Mouse (Mus musculus) stomach, embryonic 16.5 days (tissue): Measurements from ENCODE around the gene Hist1h4a. TPM values are rescaled to one million over a fixed set of nuclear protein-coding genes. Genes with fewer than 3 reads are reported as not detected.

Experiments used
- ATAC-seq: fragments of 200-750 bp; cut with Nextera tagmentation; 2 replicates; pipeline ENCODE4 v1.8.0; 2017; ENCODE audit warnings: moderate number of reproducible peaks, moderate TSS enrichment; ENCODE audit not compliant: insufficient read depth, low FRiP score
- H3K27ac ChIP-seq: fragments of 300-500 bp; sonication (generic); 2 replicates; pipeline ENCODE4 v1.5.1; 2014; ENCODE audit warnings: low read length
- H3K27me3 ChIP-seq: fragments of 300-500 bp; sonication (generic); 2 replicates; pipeline ENCODE4 v1.6.1; 2014; ENCODE audit warnings: low read length, control low read depth, mixed read lengths; ENCODE audit not compliant: control insufficient read depth, insufficient read depth
- H3K36me3 ChIP-seq: fragments of 300-500 bp; sonication (generic); 2 replicates; pipeline ENCODE4 v1.6.1; 2014; ENCODE audit warnings: low read length; ENCODE audit not compliant: control insufficient read depth, insufficient read depth
- H3K4me1 ChIP-seq: fragments of 300-500 bp; sonication (generic); 2 replicates; pipeline ENCODE4 v1.6.1; 2014; ENCODE audit warnings: low read length, control low read depth, mixed read lengths; ENCODE audit not compliant: control insufficient read depth, insufficient read depth
- H3K4me2 ChIP-seq: fragments of 300-500 bp; sonication (generic); 2 replicates; pipeline ENCODE4 v1.6.1; 2014; ENCODE audit warnings: low read depth, low read length, mixed read lengths
- H3K4me3 ChIP-seq: fragments of 300-500 bp; sonication (generic); replicated peaks from 2 replicates; pipeline ENCODE4 v1.5.1; 2014; ENCODE audit warnings: mild to moderate bottlenecking, low read length
- H3K9ac ChIP-seq: fragments of 300-500 bp; sonication (generic); 2 replicates; pipeline ENCODE4 v1.6.1; 2014; ENCODE audit warnings: low read length
- H3K9me3 ChIP-seq: fragments of 300-500 bp; sonication (generic); replicated peaks from 2 replicates; pipeline ENCODE4 v1.6.1; 2016; ENCODE audit warnings: low read length, control low read depth; ENCODE audit not compliant: control insufficient read depth
- WGBS: fragments of 180-500 bp; shearing (Covaris S2); extraction: QIAGEN DNeasy Blood & Tissue Kit; methylation state at CpG from one replicate; pipeline ENCODE4 v1.1.7; 2014; 5-methylcytosine and 5-hydroxymethylcytosine counted together
- polyA plus RNA-seq: library from polyadenylated mRNA; unstranded; fragments of >200 nt; fragmentation: Nextera tagmentation; extraction: Ambion mirVana; gene quantifications from 2 replicates; pipeline ENCODE4 v1.2.1, GENCODE M21; 2015

Hist1h4a gene
- polyA plus RNA-seq, 1 experiment from 2014 or later, result 0.28 TPM

DNA sequence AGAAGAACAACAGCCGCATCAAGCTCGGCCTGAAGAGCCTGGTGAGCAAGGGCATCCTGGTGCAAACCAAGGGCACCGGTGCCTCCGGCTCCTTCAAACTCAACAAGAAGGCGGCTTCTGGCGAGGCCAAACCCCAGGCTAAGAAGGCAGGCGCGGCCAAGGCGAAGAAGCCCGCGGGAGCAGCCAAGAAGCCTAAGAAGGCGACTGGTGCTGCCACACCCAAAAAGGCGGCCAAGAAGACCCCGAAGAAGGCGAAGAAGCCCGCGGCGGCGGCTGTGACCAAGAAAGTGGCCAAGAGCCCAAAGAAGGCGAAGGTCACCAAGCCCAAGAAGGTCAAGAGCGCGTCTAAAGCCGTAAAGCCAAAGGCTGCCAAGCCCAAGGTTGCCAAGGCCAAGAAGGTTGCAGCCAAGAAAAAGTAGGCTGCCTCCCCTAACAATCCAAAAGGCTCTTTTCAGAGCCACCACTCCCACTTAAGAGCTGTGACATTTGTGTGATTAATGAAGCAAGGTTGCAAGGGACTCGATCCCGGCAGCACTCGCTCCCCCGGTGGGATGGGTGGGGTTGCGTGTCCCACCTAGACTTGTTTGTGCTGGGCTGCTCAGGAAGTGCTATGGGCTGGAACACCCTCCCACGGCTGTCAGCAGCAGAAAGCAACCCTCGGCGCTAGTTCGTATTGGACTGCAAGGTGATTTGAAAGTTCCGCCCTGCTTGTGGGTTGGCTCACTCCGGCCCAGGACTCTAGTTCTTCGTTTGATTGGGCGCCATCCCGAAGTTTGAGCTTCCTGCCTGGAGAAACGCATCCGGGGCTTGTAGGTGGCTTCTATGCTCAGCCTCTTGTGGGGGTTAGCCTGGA, 21.7 kb downstream of the Hist1h4a start:
- H3K4me3 ChIP-seq, result peak overlapping the region; percentile 70
- H3K4me1 ChIP-seq, result peaks cover 17% of the 10 kb centered on the region; the same call in 1 of the 2 replicates
- ATAC-seq, result peak; percentile 93
- peak overlapping the region; percentile 99 for H3K27ac ChIP-seq
- no peaks in the 10 kb centered on the region for H3K9me3 ChIP-seq
- H3K27me3 ChIP-seq, result no peaks in the 10 kb centered on the region
- WGBS, result under 1% methylated on average over 39 of the region's 39 CpGs
- H3K36me3 ChIP-seq, result no peaks in the 10 kb centered on the region
- H3K9ac ChIP-seq, result peak overlapping the region; percentile 85
- peak overlapping the region; percentile 91 for H3K4me2 ChIP-seq

DNA sequence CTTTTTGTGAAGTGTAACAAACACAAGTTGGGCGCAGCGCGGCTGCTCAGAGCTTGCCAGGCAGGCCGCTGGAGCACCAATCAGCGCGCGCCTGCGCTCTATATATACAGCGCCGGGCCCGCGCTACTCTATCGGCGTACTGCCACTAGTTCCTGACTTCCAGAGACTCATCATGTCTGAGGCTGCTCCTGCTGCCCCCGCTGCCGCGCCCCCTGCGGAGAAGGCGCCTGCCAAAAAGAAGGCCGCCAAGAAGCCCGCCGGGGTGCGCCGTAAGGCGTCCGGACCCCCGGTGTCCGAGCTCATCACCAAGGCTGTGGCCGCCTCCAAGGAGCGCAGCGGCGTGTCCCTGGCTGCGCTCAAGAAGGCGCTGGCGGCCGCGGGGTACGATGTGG, 22.4 kb downstream of the Hist1h4a start, which contains the start of gene Hist1h1c:
Gene Hist1h1c, plus strand, starts transcription at position 132 of the 392 bp plus-strand sequence.
- ATAC-seq, result peak; percentile 92
- no peaks in the 10 kb centered on the region for H3K9me3 ChIP-seq
- no peaks in the 10 kb centered on the region for H3K27me3 ChIP-seq
- peak within 1 kb of the TSS; percentile 91 for H3K4me2 ChIP-seq
- H3K9ac ChIP-seq, result peak within 1 kb of the TSS; percentile 85
- peak within 1 kb of the TSS; percentile 70 for H3K4me3 ChIP-seq
- H3K36me3 ChIP-seq, result no peaks in the 10 kb centered on the region
- H3K4me1 ChIP-seq, result peaks cover 13% of the 10 kb centered on the region; the same call in 1 of the 2 replicates
- peak within 1 kb of the TSS; percentile 99 for H3K27ac ChIP-seq
- under 1% methylated on average over 32 of the region's 38 CpGs for WGBS

DNA sequence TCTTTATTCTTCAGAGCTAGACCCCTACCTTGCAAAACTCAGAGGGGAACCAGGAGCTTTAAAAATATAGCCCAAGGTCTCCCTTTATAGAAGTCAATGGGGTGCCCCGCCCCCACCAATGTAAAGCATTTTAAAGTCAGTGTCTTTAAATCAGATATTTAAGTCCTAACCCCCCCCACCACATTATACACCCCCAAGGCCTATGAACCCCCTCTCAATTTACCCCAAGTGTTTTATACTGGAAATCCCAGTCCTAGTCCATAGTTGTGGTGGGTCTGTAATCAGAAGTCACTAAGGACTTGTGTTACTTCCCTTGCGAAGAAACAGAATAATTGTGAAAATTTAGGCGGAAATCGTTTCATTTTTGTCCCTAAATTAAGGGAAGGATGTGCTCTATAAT, 23.0 kb downstream of the Hist1h4a start:
- ATAC-seq, result no peak
- Histone ChIP-seq H3K27me3 (no peaks in the 10 kb centered on the region), H3K4me2 (peak overlapping the region; percentile 39), H3K36me3 (no peaks in the 10 kb centered on the region), H3K27ac (peak overlapping the region; percentile 99), H3K4me1 (peaks cover 13% of the 10 kb centered on the region; the same call in 1 of the 2 replicates), H3K9ac (peak overlapping the region; percentile 58), H3K9me3 (no peaks in the 10 kb centered on the region), H3K4me3 (peak overlapping the region; percentile 70)
- 23% methylated on average over 4 of the region's 4 CpGs for WGBS

DNA sequence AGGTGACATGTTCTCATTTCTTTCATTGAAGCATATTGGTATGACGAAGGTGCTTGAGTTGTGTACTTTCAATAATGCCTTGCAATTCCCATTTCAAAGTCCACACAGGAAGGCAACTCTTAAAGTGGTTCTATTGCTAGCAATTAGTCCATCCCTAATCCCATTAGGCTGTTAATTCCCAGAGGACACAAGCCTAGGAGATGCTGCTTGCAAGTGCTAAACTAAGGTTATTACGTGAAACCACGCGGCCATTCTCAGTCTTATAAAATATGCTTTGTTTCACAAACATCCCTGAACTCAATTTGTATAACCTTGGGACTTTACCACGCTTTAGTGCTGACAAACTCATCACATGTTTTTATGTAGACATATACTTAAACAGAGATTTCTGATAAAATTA, 23.9 kb downstream of the Hist1h4a start:
- WGBS, result 87% methylated on average over 5 of the region's 5 CpGs
- Histone ChIP-seq H3K9ac (no peak overlapping the region), H3K4me1 (peaks cover 13% of the 10 kb centered on the region; the same call in 1 of the 2 replicates), H3K27me3 (no peaks in the 10 kb centered on the region), H3K4me2 (no peak overlapping the region), H3K27ac (no peak overlapping the region), H3K4me3 (no peak overlapping the region), H3K36me3 (no peaks in the 10 kb centered on the region), H3K9me3 (no peaks in the 10 kb centered on the region)
- no peak for ATAC-seq

DNA sequence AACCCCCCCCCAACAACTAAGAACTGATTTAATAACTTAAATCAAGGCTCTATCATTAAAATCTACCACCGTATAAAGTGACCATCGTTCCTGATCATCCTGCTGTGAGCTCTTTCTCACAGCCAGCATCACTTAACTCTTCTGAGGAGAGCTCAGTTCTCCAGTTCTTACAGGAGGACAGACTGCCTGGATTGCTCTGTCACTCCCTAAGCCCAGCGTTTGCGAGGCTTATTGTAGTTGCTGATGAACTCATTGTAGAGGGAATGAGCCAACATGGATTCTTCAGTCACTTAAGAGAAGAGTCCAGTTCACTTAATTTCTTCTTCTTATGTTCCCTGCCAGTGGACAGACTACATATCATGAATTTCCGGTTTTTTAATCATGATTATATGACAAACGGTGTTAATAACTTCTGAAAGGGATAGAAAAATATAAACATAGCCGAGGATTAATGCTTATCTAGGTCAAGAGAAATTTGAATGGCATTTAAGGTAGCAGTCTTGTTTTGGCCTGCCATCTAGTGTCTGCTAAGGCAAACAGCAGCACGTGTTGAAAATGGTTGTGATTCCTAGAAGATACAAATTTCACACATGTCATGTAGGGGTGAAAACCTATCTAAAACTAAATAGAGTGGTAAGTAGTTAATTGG, 28.8 kb downstream of the Hist1h4a start:
- no peaks in the 10 kb centered on the region for H3K4me1 ChIP-seq
- 22% methylated on average over 8 of the region's 8 CpGs for WGBS
- no peak overlapping the region for H3K27ac ChIP-seq
- H3K27me3 ChIP-seq, result no peaks in the 10 kb centered on the region
- H3K4me2 ChIP-seq, result no peak overlapping the region
- no peaks in the 10 kb centered on the region for H3K36me3 ChIP-seq
- H3K9ac ChIP-seq, result no peak overlapping the region
- ATAC-seq, result no peak
- H3K9me3 ChIP-seq, result no peaks in the 10 kb centered on the region
- H3K4me3 ChIP-seq, result no peak overlapping the region

DNA sequence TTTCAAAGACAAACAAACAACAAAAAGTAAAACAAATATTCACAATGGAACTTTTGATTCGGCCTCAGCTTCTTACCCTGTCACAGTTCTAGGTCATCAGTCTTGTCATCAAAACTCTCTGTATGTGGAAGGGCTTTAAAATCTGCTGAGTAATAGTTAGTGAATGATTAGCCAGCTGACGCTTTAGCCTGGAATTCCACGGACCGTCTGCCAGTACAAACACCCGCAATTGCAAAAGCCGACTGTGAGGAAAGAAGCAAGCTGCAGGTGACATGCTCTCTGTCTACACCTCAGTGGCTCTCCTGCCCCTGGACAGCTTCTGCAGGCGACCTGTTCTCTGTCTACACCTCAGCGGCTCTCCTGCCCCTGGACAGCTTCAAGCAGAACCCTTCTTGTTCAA, 30.6 kb downstream of the Hist1h4a start:
- Histone ChIP-seq H3K4me3 (no peak overlapping the region), H3K27ac (no peak overlapping the region), H3K9ac (no peak overlapping the region), H3K36me3 (no peaks in the 10 kb centered on the region), H3K4me1 (no peaks in the 10 kb centered on the region), H3K27me3 (no peaks in the 10 kb centered on the region), H3K9me3 (no peaks in the 10 kb centered on the region), H3K4me2 (no peak overlapping the region)
- 22% methylated on average over 8 of the region's 8 CpGs for WGBS
- peak; percentile 66; the same call in 1 of the 2 replicates for ATAC-seq

DNA sequence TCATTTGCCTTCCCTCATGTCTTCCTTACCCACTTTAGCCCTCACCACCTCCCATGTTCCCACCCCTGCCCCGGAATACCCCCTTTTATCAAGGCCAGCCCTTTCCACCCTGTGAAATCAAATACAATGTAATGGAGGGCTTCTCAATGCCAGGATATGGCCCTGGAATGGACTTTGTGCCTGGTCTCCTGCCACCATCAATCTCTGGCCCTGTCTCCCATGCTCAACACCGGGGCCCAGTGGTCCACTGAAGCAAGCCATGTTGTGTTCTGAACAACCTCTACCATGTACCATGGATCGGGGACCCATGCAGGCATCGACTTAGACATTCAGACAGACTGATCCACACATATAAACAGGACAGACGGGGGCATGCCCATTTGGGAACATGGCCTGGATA, 31.3 kb downstream of the Hist1h4a start:
- no peak for ATAC-seq
- H3K36me3 ChIP-seq, result no peaks in the 10 kb centered on the region
- 88% methylated on average over 5 of the region's 5 CpGs for WGBS

DNA sequence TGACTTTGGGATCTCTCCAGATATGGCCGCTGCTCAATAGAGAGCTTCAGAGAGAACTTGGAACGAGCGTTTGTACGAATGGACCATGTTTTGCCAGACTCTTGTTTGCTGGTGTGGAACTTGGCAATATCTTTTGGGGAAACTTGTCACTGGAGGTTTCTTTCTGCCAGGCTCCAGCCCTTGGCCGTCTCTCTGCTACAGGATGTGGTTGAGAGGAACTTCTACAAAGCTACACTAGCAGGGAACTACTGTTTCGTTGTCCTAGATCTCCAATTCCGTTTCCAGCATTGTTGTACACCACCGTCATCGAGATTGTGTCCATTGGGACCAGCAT, 31.9 kb downstream of the Hist1h4a start:
- Histone ChIP-seq H3K4me3 (no peak overlapping the region), H3K36me3 (no peaks in the 10 kb centered on the region), H3K27ac (no peak overlapping the region), H3K4me2 (no peak overlapping the region), H3K27me3 (no peaks in the 10 kb centered on the region), H3K9me3 (no peaks in the 10 kb centered on the region), H3K9ac (no peak overlapping the region), H3K4me1 (no peaks in the 10 kb centered on the region)
- no peak for ATAC-seq
- 87% methylated on average over 9 of the region's 9 CpGs for WGBS

More for the DNA sequence above, 31.3 kb downstream of the Hist1h4a start:
- no peaks in the 10 kb centered on the region for H3K9me3 ChIP-seq
- H3K9ac ChIP-seq, result no peak overlapping the region
- no peak overlapping the region for H3K4me3 ChIP-seq
- no peaks in the 10 kb centered on the region for H3K27me3 ChIP-seq
- no peak overlapping the region for H3K4me2 ChIP-seq
- H3K27ac ChIP-seq, result no peak overlapping the region
- H3K4me1 ChIP-seq, result no peaks in the 10 kb centered on the region

DNA sequence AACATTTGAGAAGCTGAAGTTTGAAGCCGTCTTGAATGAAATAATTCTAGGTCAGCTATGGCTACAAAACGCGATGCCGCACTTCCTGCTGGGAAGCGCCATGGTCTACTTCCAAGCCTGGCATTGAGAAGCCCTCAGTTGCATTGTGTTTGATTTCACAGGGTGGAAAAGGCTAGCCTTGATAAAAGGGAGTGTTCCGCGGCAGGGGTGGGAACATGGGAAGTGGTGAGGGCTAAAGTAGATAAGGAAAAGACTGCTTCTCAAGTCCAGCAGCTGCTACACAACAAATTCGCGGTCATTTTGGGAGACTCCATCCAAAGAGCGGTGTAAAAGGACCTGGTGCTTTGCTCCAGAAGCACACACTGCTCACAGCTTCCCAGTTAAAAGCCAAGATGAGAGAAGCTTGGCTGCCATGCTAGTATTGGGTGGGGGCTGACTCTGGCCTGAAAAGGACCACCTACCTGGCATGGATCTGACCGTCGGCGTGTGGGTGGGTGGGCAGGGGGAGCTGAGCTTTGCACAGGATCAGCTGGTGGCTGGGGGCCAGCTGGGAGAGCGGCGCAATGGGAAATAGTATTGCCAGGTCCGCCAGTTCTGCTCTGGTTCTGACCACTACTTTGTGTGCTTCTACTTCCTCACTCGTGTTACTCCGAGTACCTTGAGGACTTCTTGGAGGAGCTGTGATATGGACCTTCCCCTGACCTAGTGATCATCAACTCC, 32.4 kb downstream of the Hist1h4a start:
- Histone ChIP-seq H3K27me3 (no peaks in the 10 kb centered on the region), H3K4me2 (no peak overlapping the region), H3K27ac (no peak overlapping the region), H3K4me1 (no peaks in the 10 kb centered on the region), H3K9ac (no peak overlapping the region), H3K36me3 (no peaks in the 10 kb centered on the region), H3K9me3 (no peaks in the 10 kb centered on the region), H3K4me3 (no peak overlapping the region)
- ATAC-seq, result no peak
- 84% methylated on average over 18 of the region's 18 CpGs for whole genome bisulfite sequencing
